Mouse (Mus musculus) heart, postnatal 14 days (tissue): ENCODE data around the gene Gemin2. TPM values are rescaled to one million over a fixed set of nuclear protein-coding genes. Genes with fewer than 3 reads are reported as not detected.
"Not testable (repeated sequence)": the region's sequence is repeated elsewhere in the genome, so short reads cannot be mapped to it uniquely, and the experiment has no call there.

Experiments
- DNase-seq, 2 experiments: peaks; one replicate each; pipeline ENCODE4 v3.0.0; 2021 to 2022
- intact Hi-C: fragments of 180-260 bp; cut with DNase I; formaldehyde crosslinking; loops from one replicate; pipeline ENCODE4 v1.15.1; 2025
- long read RNA-seq, 2 experiments: library from polyadenylated mRNA; stranded (forward); transcript quantifications; one replicate each; pipeline ENCODE4 v2.0.0; 2021
- total RNA-seq, 2 experiments: library from RNA; stranded (reverse); gene quantifications; 2 replicates each; pipeline ENCODE4 v1.2.3; 2021

Gene Gemin2
- total RNA-seq: 1 to 10 TPM; 5.5 to 5.9 TPM
- long read RNA-seq, experiment 1, transcript Gemin2-201 (10 exons, 1,588 nt): major isoform, 6 of 9 reads
- long read RNA-seq, experiment 1, partial matches to known transcripts: 1 of 9 reads
- long read RNA-seq, experiment 1, other reads (novel, unspliced or antisense): 2 of 9 reads
- long read RNA-seq, experiment 2, transcript Gemin2-201 (10 exons, 1,588 nt): major isoform, 7 of 9 reads
- long read RNA-seq, experiment 2, partial matches to known transcripts: 2 of 9 reads
- long read RNA-seq, experiment 2, other reads (novel, unspliced or antisense): 0 of 9 reads

DNA sequence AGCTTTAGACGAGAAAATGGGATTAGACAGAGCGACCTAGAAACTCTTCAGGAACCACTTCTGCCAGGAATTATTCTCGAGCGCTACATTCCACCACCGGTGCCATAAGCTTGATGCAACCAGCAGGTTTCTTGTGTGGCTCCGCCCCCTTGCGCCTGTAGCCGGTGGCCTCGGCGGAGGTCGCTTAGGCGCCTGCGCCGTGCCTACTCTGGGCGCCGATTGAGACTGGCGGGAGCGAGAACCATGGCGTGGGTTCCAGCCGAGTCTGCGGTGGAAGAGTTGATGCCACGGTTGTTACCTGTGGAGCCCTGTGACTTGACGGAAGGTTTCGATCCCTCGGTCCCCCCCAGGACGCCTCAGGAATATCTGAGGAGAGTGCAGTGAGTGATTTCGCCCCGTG is at the start of gene Gemin2:
Gemin2 (plus strand) TSS at position 160 of the 400 bp plus-strand sequence.
- intact Hi-C loops: loop anchor here (2.0 to 5.0 kb wide), 2 partner anchors 48 to 204 kb away; partner anchors contain the start of genes Fbxo33 and Trappc6b
- peak; percentile 91 to 92 for DNase-seq

DNA sequence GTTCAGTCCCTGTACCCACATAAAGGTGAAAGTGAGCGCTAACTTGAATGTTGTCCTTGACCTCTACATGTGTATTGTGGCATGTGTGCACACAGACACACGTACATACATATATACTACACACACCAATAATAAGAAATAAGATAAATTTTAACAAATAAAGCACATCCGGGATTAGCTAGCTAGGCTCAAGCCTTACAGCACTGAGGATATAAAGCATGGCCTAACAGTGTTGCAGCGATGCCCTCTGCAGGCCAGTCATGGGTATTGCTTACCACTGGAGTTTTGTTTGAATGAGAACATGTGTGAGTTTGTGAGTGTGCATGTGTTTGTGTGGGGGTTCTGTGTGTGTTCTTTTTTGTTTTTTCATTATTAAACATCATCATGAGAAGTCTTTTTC is 48.6 kb upstream of the Gemin2 start:
- DNase-seq: peak; percentile 7 to 15
- intact Hi-C loops: no loop called here

DNA sequence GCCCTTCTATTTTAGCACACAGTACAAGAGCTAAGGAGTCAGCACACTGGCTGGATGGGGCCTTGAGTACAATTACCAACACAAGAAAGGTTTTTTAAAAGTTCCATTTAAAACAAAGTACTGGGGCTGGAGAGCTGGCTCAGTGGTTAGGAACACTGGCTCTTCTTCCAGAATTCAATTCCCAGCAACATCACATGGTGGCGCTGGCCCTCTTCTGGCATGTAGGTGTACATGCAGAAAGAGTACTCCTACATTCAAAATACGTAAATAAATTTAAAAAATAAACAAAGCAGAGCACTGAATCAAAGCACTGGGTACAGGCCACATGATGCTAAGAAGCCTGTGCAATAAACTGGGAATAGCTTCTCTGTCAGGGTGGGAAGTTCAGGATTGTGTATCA is 36.2 kb upstream of the Gemin2 start:
- intact Hi-C loops: no loop called here
- DNase-seq: no peak

GRCm38 (mm10) chr12:58981178-58981661 is 32.0 kb upstream of the Gemin2 start:
- DNase-seq, intact Hi-C loops: not testable (repeated sequence)

DNA sequence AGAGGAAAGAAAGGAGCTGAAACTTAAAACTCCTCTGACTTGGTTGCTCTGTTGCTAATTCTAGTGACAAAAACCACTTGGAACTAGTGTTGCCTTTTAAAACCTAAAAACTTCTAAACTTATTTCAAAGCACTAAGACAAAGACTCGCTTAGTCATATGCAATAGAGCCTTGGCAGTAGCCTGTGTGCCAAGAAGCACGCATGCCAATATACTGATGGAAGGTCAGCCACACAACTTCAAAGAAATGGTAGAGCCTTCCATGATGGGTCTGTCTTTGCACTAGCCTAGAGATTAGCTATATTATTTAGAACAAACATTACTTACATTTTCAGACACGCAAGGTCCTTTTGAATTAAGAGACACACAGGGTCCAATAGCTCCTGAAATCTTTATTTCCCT is 27.4 kb upstream of the Gemin2 start:
- DNase-seq: no peak
- intact Hi-C loops: no loop called here

DNA sequence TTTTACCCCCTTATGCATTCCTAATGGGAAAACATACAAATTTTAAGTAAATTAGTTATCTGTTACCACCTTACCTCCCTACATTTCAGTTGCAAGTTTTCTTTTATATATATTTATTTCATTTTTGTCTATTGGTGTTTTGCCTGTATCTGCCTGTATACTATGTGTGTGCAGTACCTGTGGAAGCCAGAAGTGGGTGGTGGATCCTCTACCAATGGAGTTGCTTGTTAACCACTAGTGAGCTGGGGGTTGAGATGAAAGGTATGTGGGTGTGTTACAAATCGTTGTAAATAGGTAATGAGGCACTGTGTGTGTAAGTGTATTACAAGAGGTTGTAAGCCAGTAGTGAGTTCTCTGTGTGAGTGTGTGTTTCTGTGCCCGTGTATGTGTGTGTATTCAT is 2.7 kb upstream of the Gemin2 start:
- no peak for DNase-seq
- intact Hi-C loops: loop anchor here (2.0 to 5.0 kb wide), 2 partner anchors 120 to 207 kb away; partner anchors contain the start of gene Fbxo33

GRCm38 (mm10) chr12:59011275-59011843 is 1.8 kb upstream of the Gemin2 start:
- DNase-seq: no peak
- intact Hi-C loops: loop anchor here (2.0 to 5.0 kb wide), 2 partner anchors 119 to 206 kb away; partner anchors contain the start of gene Fbxo33

DNA sequence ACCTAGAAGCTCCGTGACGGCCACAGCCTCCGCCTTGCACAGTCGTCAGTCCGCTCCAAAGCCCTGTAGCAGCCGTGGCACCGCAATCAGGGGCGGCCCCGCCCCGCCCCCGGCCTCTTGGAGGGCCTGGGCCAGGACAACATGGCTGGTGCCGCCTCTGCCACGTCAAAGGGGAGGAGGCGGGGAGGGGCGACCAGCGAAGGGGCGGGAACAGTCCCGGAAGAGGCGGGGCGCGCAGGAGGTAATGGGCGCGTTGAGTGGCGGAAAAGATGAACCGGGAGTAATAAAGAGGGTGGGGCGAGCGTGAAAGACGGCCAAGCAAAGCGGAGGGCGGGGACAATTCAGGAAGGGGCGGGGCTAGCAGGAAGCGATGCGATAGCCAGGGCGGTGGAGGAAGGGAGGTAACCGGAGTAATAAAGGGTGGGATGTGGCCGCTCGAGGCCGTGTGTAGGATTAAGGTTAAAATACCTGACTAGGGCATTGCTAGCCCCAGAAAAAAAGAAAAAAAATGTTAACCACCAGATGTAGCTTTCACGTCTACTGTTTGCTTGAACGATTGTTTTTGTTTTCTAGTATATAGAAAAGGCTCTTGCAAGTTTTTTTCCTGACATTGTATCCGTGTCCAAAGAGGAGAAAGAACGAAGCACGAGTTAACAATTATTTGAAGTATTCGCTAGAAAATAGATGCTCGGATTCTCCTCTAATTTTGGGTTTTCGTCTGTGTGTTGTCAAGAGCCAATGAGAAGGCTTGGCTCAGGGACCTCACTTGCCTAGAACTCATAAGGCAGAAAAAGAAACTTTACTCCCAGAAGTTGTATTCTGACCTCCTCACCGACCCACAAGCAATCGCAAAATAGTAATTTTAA is 1.1 kb upstream of the Gemin2 start, which contains the start of gene Sec23a:
Sec23a (minus strand) TSS at position 174 of the 866 bp plus-strand sequence.
- intact Hi-C loops: loop anchor here (2.0 to 5.0 kb wide), 3 partner anchors 49 to 205 kb away; partner anchors contain the start of genes Fbxo33 and Trappc6b
- peak; percentile 98 to 99 for DNase-seq

DNA sequence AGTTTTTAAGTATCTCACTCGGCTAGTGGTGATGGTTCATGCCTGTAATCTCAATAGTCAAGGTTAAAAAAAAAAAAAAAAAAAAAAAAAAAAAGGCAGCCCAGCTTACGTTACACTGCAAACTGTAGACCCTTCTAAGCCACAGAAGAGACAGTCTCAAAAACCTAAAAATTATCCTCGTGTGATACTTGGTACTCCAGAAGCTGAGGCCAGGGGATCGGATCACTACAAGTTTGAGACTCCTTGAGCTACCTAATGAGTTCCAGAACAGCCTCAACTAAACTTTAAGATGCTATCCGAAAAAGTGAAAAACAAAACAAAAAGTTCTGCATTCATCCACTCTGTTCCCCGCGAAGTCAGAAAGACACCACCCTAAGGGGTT is 492 bp upstream of the Gemin2 start:
- peak in 1 of 2 experiments; percentile 3 for DNase-seq
- intact Hi-C loops: loop anchor here (2.0 to 5.0 kb wide), 2 partner anchors 48 to 205 kb away; partner anchors contain the start of genes Fbxo33 and Trappc6b

DNA sequence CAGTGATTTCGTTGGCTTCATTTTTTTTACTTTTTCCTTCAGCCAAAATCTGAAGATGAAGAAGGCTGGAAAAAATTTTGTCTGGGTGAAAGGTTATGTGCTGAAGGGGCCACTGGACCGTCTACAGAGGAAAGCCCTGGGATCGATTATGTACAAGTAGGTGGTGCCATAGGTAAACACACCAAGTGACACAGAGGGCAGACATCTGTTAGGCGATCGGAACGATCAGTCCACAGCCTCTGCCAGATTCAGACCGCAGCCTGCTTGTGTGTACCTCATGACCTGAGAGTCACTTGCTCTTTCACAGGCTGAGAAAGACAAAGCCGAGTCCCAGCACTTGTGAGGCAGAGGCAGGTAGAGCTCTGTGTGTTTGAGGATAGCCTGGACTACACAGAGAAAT is 4.8 kb downstream of the Gemin2 start:
- no peak for DNase-seq
- intact Hi-C loops: no loop called here

- intact Hi-C loops: no loop called here
- DNase-seq: no peak
Observed at GRCm38 (mm10) chr12:59019891-59020290, 6.7 kb downstream of the Gemin2 start.

GRCm38 (mm10) chr12:59021306-59021705 is 8.1 kb downstream of the Gemin2 start:
- DNase-seq: no peak
- intact Hi-C loops: no loop called here

GRCm38 (mm10) chr12:59032101-59032500 is 18.9 kb downstream of the Gemin2 start:
- no peak for DNase-seq
- intact Hi-C loops: no loop called here

DNA sequence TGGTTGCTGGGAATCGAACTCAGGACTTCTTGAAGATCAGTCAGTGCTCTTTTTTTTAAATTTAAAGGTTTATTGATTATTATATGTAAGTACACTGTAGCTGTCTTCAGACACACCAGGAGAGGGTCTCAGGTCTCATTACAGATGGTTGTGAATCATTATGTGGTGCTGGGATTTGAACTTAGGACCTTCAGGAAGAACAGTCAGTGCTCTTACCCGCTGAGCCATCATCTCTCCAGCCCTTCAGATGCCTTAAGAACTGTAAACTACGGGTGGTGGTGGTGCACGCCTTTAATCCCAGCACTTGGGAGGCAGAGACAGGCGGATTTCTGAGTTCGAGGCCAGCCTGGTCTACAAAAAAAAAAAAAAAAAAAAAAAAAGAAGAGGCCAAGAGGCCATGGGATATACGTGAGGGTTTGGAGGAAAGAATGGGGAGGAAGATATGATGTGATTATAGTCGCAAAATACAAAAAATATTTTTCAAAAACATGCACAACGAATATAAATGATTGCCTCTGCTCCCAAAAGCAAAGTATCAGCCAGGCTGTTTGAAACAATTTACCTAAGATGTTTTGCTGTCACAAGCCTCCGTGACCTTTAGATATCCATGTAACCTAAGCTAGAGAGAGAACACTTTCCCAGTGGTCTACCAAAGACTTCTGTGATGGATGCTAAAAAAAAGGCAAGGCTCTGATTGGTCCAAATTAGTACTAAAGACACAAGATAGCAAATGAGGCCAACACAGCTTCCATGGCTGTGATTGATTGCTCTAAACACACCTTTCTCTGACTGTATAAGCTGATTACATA is 26.2 kb downstream of the Gemin2 start:
- no peak for DNase-seq
- intact Hi-C loops: no loop called here

- peak; percentile 18 to 44 for DNase-seq
- intact Hi-C loops: no loop called here
Observed at GRCm38 (mm10) chr12:59039971-59040844, 27.0 kb downstream of the Gemin2 start.

GRCm38 (mm10) chr12:59040851-59041250 is 27.7 kb downstream of the Gemin2 start:
- intact Hi-C loops: no loop called here
- no peak for DNase-seq

DNA sequence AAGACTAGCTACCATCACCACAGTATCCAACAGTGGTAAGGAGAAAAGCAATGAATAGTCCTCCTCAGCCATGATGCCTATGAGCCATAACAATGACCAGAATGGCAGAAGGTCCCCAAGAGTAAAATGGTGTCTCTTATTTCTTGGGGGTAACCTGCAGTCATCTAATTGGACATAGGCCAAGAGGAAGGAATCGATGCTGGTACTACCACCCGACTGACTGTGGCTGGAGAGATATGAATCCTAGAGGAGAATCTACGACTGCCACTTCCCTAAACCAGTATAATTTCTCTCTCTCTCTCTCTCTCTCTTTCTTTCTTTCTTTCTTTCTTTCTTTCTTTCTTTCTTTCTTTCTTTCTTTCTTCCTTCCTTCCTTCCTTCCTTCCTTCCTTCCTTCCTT is 39.3 kb downstream of the Gemin2 start:
- no peak for DNase-seq
- intact Hi-C loops: no loop called here

DNA sequence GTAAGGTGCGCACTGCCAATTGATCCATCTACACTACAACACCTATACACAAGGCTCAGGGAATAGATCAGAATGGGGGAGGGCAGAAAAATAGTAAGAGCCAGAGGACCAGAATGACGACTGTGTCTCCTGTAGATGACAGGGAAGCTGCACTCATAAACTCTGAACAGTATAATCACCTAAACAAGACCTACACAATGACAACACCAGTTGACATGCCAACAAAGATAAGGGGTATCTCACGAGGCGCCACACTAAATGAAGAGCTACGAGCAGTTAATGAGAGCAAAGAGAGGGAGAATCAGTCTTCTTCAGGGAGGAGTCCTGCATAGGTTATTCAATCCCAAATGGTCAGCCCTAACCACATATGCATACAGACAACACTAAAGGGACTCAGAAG is 40.0 kb downstream of the Gemin2 start:
- intact Hi-C loops: no loop called here
- no peak for DNase-seq

DNA sequence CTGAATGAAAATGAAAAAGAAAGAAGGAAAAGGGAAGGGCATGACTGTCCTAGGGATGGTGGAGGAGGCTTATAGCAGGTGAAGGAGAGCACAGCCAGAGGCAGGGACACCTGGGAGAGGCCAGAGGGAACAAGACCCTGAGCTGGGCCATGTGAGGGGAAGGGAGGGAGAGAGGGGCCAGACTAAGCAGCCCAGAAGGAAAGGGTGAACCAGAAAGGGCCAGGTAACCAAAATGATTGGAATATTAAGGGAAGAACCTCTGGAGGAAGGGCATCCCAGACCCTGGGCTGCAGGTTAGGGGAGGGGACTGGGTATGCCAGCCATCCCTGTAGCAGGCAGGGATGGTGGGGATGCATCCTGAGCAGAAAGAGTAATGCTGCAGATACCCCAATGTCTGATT is 40.8 kb downstream of the Gemin2 start:
- intact Hi-C loops: no loop called here
- DNase-seq: no peak
